Mouse (Mus musculus): ENCODE data around the gene Tnks2.

The Tnks2 gene

DNA sequence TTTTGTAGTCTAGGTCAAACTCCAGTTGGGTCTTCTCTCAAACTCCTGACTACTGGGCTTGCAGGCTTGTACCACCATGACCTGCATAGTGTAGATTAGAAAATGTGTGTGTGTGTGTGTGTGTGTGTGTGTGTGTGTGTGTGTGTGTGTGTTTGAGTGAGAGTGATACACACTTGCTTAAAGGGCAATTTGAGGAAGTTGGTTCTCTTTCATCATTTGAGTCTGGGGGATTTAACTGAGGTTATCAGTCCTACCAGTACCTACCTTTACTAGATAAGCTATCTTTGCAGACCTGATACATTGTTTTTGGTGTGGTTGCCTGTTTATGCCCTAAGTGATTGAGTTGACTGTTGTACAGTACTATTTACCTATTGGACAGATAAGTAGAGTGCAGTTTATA lies 98.1 kb downstream of the Tnks2 start:
- DNase-seq (ENCODE audit: extremely low spot score, low spot score): no peak

DNA sequence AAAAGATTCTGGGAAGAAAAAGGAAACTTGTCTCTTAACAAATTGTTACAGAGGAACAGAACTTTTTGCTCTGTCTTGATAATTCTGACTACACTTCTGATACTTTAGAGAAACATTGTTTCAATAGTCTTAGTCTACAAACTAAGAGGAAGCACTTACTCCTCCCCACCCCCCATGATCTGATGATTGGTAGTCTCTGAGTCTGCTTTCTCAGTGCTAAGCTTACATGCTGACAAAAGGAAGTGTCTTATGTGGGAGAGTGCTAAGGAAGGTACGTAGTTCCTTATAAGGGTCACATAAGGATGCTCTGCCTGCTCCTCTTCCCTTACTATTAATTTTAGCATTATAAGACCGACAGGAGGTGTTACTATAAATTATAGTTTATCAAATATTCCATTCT lies 98.6 kb downstream of the Tnks2 start:
- DNase-seq (ENCODE audit: extremely low spot score, low spot score): no peak

DNA sequence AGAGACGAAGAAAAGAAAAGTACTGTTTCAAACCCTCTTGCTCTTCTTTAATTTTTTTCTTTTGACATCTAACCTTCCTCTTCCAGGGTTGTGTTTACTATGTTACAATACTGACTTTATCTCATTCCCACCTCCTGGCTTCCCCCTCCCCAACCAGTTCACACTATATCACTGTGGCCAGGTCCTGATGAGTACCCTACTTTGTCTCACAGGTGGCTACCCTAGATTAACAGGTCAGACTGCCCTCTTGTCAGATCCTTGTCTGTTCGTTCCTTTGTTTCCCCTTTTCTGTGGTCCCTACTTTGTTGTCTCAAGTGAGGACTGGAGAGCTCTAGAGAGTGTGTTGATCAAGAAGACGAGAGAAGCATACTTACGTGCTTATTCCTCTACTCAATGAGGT lies 102.3 kb downstream of the Tnks2 start:
- no peak for DNase-seq (ENCODE audit: extremely low spot score, low spot score)

DNA sequence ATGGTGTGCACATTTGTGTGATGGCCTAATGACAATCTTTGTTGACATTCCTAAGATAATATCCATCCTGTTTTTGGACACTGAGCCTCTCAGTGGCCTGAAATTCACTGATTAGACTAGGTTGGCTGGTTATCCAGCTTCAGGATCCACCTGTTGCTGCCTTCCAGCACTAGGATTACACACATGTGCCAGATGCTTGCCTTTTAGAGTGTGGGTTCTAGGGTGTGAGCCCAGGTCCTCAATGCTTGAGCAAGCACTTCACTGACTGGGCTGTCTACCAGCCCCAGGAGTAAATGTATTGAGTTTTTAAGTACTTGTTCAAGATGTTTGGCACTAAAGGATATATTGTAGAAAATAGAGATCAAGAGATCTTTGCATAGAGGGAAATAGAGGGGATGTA lies 104.0 kb downstream of the Tnks2 start:
- DNase-seq (ENCODE audit: extremely low spot score, low spot score): no peak

DNA sequence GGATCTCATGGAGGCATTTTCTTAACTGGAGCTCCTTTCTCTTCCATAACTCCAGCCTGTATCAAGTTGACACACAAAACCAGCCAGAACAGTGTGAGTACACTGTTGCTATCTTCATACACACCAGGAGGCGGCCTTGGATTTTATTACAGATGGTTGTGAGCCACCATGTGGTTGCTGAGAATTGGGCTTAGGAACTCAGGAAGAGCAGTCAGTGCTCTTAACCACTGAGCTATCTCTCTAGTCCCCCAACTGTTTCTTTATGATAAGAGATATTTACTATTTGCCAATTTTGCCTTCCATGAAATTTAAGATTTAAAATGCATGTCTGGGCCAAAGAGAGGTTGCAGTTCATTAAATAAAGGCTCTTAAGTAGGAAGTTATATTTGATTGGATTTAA lies 106.0 kb downstream of the Tnks2 start:
- DNase-seq (ENCODE audit: extremely low spot score, low spot score): no peak

Data from neural tube, embryonic 10.5 days (tissue).